Mouse (Mus musculus) bone marrow, adult 2 months (tissue): ENCODE results near the gene Syt5.

Experiments used
- CTCF ChIP-seq: fragments of 200-500 bp; IDR thresholded peaks from 2 replicates; pipeline ENCODE4 v1.5.1; 2011; ENCODE audit warnings: low read length, control low read depth; ENCODE audit not compliant: control insufficient read depth, insufficient read depth
- POLR2A ChIP-seq: fragments of 200-500 bp; IDR thresholded peaks from 2 replicates; pipeline ENCODE4 v1.6.1; 2011; ENCODE audit warnings: low read depth, mild to moderate bottlenecking, control low read depth, low read length, borderline replicate concordance; ENCODE audit not compliant: control insufficient read depth

DNA sequence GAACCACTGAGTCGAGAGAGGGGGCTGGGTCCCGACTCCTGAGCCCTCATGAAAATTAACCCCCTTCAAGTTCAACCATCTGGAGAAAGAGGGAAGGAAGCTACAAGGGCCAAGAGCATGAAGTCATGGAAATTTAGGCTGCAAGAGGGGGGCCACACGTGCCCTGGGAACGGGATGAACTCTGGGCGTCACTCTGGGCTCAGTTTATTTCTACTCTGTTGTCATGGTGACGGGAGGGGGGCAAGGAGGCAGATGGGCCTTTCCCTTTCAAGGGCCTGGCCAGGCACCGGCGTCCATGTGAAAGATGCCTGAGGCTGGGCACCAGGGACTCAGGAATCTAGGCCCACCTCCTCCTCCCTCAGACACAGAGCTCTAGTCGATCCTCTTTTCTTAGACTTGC, 49.1 kb downstream of the Syt5 start:
- no peak for TF ChIP-seq POLR2A
- TF ChIP-seq CTCF, result no peak
